Mouse (Mus musculus): ENCODE data around the gene Nudt5.

DNA sequence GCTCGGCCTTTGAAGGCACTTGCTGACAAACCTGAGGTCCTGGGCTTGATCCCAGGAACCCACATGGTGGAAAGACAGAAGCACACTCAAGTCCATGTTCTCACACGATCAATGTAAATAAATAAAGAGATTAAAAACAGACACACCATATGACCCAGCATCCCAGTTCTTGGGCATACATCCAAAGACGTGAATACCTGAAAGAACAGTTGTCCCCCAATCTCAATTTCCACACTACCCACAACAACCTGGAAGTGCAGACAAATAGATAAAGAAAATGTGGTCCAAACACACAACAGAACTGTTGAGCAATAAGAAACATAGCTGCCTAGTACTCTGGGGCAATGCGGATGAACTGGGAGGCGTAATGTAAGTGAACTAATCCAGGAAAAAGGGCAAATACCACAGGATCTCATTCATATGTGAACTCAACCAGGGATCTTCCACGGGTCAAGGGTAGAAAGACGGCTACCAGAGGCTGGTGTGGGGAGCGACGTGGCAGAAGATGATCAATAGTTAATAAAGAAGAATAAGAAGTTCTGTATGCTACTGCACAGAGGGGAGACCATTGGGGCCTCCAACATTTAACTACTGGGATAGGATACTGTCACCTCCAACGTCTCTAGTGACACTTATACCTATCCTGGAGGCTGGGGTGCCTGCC is 42.8 kb upstream of the Nudt5 start:
- TF ChIP-seq POLR2A (IDR thresholded peaks at IDR 0.05; ENCODE audit: insufficient read depth, low read depth, low read length): no peak
- TF ChIP-seq CTCF (IDR thresholded peaks at IDR 0.05; ENCODE audit: insufficient read depth, low read depth, low read length): no peak
